Mouse (Mus musculus) heart, embryonic 10.5 days (tissue): ENCODE data around the gene Arid4a. TPM values are rescaled to one million over a fixed set of nuclear protein-coding genes. Genes with fewer than 3 reads are reported as not detected.
"Not testable (repeated sequence)": the region's sequence is repeated elsewhere in the genome, so short reads cannot be mapped to it uniquely, and the experiment has no call there.

ENCODE experiments used
- DNase-seq: peaks from one replicate; pipeline ENCODE4 v3.0.0-alpha.2; 2017; ENCODE audit warnings: low spot score
- H3K27ac ChIP-seq: fragments of 300-500 bp; sonication (generic); 2 replicates; pipeline ENCODE4 v1.5.1; 2016; ENCODE audit warnings: mild to moderate bottlenecking
- H3K27me3 ChIP-seq: fragments of 300-500 bp; sonication (generic); 2 replicates; pipeline ENCODE4 v1.6.1; 2016; ENCODE audit warnings: mild to moderate bottlenecking; ENCODE audit not compliant: poor library complexity, insufficient read depth, severe bottlenecking
- H3K36me3 ChIP-seq: fragments of 300-500 bp; sonication (generic); 2 replicates; pipeline ENCODE4 v1.6.1; 2016; ENCODE audit warnings: mild to moderate bottlenecking, moderate library complexity
- H3K4me1 ChIP-seq: fragments of 300-500 bp; sonication (generic); 2 replicates; pipeline ENCODE4 v1.6.1; 2016; ENCODE audit warnings: mild to moderate bottlenecking
- H3K4me3 ChIP-seq: fragments of 300-500 bp; sonication (generic); 2 replicates; pipeline ENCODE4 v1.5.1; 2016; ENCODE audit warnings: mild to moderate bottlenecking, moderate library complexity
- H3K9me3 ChIP-seq: fragments of 300-500 bp; sonication (generic); 2 replicates; pipeline ENCODE4 v1.6.1; 2016; ENCODE audit warnings: mild to moderate bottlenecking, moderate library complexity
- WGBS: fragments of 180-500 bp; shearing (Covaris S2); methylation state at CpG from one replicate; pipeline ENCODE4 v1.1.7; 2016; 5-methylcytosine and 5-hydroxymethylcytosine counted together
- polyA plus RNA-seq: library from polyadenylated mRNA; unstranded; fragments of >200 nt; fragmentation: Nextera tagmentation; extraction: Ambion mirVana; gene quantifications from 2 replicates; pipeline ENCODE4 v1.2.1, GENCODE M21; 2016

Arid4a gene
- polyA plus RNA-seq, 1 experiment from 2014 or later, result 26.9 TPM

DNA sequence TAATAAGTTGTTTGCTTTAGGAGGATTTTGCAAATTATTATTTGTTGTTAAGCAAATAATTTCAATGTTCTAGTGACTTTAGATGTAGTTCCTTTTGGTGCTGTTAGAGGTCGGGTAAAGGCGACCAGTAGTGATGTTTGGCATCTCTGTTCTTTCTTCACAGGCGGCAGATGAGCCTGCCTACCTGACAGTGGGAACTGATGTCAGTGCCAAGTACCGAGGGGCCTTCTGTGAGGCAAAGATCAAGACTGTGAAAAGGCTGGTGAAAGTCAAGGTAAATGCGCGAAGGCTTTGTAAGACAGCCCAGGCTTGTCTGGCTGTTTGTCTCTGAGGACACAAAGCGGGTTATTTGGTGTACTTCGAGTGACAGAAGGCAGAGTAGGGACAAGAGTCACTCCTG is 3.4 kb downstream of the Arid4a start:
- H3K27me3 ChIP-seq, result no peaks in the 10 kb centered on the region
- H3K9me3 ChIP-seq, result no peaks in the 10 kb centered on the region
- H3K36me3 ChIP-seq, result peaks cover 50% of the 10 kb centered on the region
- H3K4me3 ChIP-seq, result no peak overlapping the region
- peaks cover 7% of the 10 kb centered on the region; the same call in 1 of the 2 replicates for H3K4me1 ChIP-seq
- H3K27ac ChIP-seq, result no peak overlapping the region
- peak; percentile 73 for DNase-seq
- WGBS, result 89% methylated on average over 8 of the region's 8 CpGs

- no peak for DNase-seq
- 94% methylated on average over 10 of the region's 10 CpGs for WGBS
- Histone ChIP-seq H3K9me3 (no peaks in the 10 kb centered on the region), H3K36me3 (peaks cover 94% of the 10 kb centered on the region), H3K27ac (no peak overlapping the region), H3K27me3 (no peaks in the 10 kb centered on the region), H3K4me1 (no peaks in the 10 kb centered on the region), H3K4me3 (no peak overlapping the region)
Observed at GRCm38 (mm10) chr12:71024411-71024810, 8.6 kb downstream of the Arid4a start.

DNA sequence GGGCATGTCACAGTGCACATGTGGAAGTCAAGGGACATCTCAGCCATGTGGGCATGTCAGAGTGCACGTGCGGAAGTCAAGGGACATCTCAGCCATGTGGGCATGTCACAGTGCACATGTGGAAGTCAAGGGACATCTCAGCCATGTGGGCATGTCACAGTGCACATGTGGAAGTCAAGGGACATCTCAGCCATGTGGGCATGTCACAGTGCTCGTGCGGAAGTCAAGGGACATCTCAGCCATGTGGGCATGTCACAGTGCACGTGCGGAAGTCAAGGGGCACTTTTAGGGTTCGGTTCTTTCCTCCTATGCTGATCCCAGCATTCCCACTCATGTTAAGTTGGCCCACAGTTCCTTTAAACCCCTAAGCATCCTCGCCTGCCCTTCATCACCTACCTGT is 12.5 kb downstream of the Arid4a start:
- not testable (repeated sequence) for H3K9me3 ChIP-seq, H3K4me1 ChIP-seq, H3K4me3 ChIP-seq, H3K27ac ChIP-seq, H3K27me3 ChIP-seq
- DNase-seq, result peak; percentile 45
- WGBS, result 89% methylated on average over 8 of the region's 8 CpGs
- H3K36me3 ChIP-seq, result peaks cover 85% of the 10 kb centered on the region

- WGBS, result 86% methylated on average over 8 of the region's 8 CpGs
- no peak overlapping the region for H3K27ac ChIP-seq
- peaks cover 70% of the 10 kb centered on the region for H3K36me3 ChIP-seq
- H3K9me3 ChIP-seq, result no peaks in the 10 kb centered on the region
- DNase-seq, result peak; percentile 14
- H3K4me3 ChIP-seq, result no peak overlapping the region
- no peaks in the 10 kb centered on the region for H3K27me3 ChIP-seq
- no peaks in the 10 kb centered on the region for H3K4me1 ChIP-seq
Observed at GRCm38 (mm10) chr12:71030260-71030659, 14.5 kb downstream of the Arid4a start.

- Histone ChIP-seq H3K36me3 (peaks cover 66% of the 10 kb centered on the region), H3K27me3 (no peaks in the 10 kb centered on the region), H3K4me3 (no peak overlapping the region), H3K27ac (no peak overlapping the region), H3K4me1 (no peaks in the 10 kb centered on the region), H3K9me3 (no peaks in the 10 kb centered on the region)
- peak; percentile 11 for DNase-seq
- WGBS, result 90% methylated on average over 5 of the region's 5 CpGs
Observed at GRCm38 (mm10) chr12:71030722-71031121, 14.9 kb downstream of the Arid4a start.

DNA sequence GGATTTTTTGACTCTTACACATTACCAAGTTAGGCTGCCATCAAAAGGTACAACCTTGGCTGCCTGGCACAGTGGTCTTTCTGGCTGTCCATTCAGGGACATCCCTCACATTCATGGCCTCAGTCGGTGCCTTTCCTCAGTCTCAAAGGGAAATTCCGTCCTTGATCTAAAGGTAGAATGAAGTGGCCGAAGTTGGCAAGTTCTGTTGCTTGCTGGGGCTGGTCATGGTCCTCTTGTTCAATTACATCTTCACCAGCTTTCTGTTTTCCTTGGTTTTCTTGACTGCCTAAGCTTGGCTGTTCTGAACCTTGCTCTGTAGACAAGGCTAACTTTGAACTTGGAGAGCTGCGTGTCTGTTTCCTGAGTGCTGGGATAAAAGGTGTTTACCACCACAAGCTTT is 20.0 kb downstream of the Arid4a start:
- H3K4me1 ChIP-seq, result no peaks in the 10 kb centered on the region
- H3K36me3 ChIP-seq, result peaks cover 68% of the 10 kb centered on the region
- peak; percentile 60 for DNase-seq
- no peaks in the 10 kb centered on the region for H3K9me3 ChIP-seq
- H3K27me3 ChIP-seq, result no peaks in the 10 kb centered on the region
- H3K4me3 ChIP-seq, result no peak overlapping the region
- WGBS, result 93% methylated on average over 4 of the region's 4 CpGs
- H3K27ac ChIP-seq, result no peak overlapping the region

- Histone ChIP-seq H3K9me3 (no peaks in the 10 kb centered on the region), H3K27me3 (no peaks in the 10 kb centered on the region), H3K4me1 (no peaks in the 10 kb centered on the region), H3K4me3 (no peak overlapping the region), H3K27ac (no peak overlapping the region), H3K36me3 (peaks cover 74% of the 10 kb centered on the region)
- DNase-seq, result peak; percentile 73
- 89% methylated on average over 12 of the region's 12 CpGs for WGBS
Observed at GRCm38 (mm10) chr12:71036729-71037404, 21.1 kb downstream of the Arid4a start.

GRCm38 (mm10) chr12:71040462-71040861 is 24.7 kb downstream of the Arid4a start:
- Histone ChIP-seq H3K36me3 (peaks cover 70% of the 10 kb centered on the region), H3K27ac (no peak overlapping the region), H3K4me3 (no peak overlapping the region), H3K4me1 (no peaks in the 10 kb centered on the region), H3K9me3 (no peaks in the 10 kb centered on the region), H3K27me3 (no peaks in the 10 kb centered on the region)
- DNase-seq, result peak; percentile 74
- WGBS, result 89% methylated on average over 7 of the region's 7 CpGs

DNA sequence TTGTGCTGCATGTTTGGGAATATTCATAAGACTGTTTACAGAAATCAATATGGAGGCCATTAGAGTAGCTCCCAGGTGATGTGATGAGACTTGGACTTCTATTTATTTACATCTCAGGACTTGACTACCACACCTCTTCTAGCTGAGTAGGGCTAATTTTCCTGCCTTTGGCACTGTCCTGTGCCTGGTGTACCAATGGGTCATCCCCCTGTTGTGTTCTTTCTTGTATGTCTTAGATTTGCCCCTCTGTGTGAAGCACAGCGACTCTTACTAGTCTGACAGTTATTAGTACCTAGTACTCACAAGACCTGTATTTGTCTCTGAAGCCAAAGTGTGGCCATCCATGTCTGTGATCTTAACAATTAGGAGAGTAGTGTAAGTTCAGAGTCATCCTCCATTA is 26.7 kb downstream of the Arid4a start:
- 100% methylated on average over 1 of the region's 1 CpGs for WGBS
- Histone ChIP-seq H3K4me3 (no peak overlapping the region), H3K4me1 (no peaks in the 10 kb centered on the region), H3K27ac (no peak overlapping the region), H3K27me3 (no peaks in the 10 kb centered on the region), H3K36me3 (peaks cover 68% of the 10 kb centered on the region), H3K9me3 (no peaks in the 10 kb centered on the region)
- DNase-seq, result peak; percentile 65

DNA sequence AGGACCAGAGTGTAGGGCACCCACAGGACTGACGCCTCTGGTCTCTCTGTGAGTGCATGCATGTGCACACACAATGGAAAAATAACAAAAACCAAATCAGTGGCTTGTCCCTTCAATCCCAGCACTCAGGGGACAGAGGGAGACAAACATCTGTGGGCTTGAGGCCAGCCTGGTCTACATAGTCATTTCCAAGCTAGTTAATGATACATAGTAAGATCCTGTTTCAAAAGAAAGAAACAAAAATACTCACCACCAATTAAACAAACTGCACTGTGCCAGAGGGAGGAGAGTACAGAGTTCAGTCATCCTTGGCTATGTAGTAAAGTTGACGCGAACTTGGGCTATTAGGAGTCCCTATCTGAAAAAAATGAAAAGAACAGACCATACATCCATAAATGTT is 27.8 kb downstream of the Arid4a start:
- Histone ChIP-seq H3K36me3 (peaks cover 58% of the 10 kb centered on the region), H3K27ac (no peak overlapping the region), H3K9me3 (no peaks in the 10 kb centered on the region), H3K4me1 (peaks cover 6% of the 10 kb centered on the region), H3K4me3 (no peak overlapping the region), H3K27me3 (no peaks in the 10 kb centered on the region)
- peak; percentile 35 for DNase-seq
- 87% methylated on average over 3 of the region's 3 CpGs for WGBS

DNA sequence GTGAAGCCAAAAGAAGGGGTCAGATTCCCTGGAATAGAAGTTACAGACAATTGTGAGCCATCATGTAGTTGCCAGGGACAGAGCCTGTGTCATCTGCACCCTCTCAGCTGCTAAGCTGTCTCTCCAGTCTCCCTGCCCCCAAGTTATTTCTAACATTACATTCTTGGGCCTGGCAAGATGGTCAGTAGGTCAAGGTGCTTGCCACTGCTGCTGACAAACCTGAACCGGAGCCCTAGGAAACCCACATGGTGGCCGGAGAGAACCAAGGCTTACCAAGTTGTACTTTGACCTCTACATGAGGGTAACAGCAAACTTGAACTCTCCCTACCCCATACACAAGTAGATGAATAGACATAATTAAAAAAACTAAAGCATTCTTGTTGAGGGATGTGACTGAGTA is 28.7 kb downstream of the Arid4a start:
- Histone ChIP-seq H3K36me3 (peaks cover 48% of the 10 kb centered on the region), H3K4me3 (no peak overlapping the region), H3K4me1 (peaks cover 6% of the 10 kb centered on the region), H3K27me3 (no peaks in the 10 kb centered on the region), H3K9me3 (no peaks in the 10 kb centered on the region), H3K27ac (no peak overlapping the region)
- peak; percentile 51 for DNase-seq
- WGBS, result 88% methylated on average over 2 of the region's 2 CpGs

- Histone ChIP-seq H3K4me1 (peaks cover 6% of the 10 kb centered on the region), H3K27me3 (no peaks in the 10 kb centered on the region), H3K36me3 (peaks cover 29% of the 10 kb centered on the region), H3K9me3 (no peaks in the 10 kb centered on the region), H3K27ac (no peak overlapping the region), H3K4me3 (no peak overlapping the region)
- 90% methylated on average over 4 of the region's 4 CpGs for WGBS
- peak; percentile 52 for DNase-seq
Observed at GRCm38 (mm10) chr12:71046501-71046900, 30.7 kb downstream of the Arid4a start.

DNA sequence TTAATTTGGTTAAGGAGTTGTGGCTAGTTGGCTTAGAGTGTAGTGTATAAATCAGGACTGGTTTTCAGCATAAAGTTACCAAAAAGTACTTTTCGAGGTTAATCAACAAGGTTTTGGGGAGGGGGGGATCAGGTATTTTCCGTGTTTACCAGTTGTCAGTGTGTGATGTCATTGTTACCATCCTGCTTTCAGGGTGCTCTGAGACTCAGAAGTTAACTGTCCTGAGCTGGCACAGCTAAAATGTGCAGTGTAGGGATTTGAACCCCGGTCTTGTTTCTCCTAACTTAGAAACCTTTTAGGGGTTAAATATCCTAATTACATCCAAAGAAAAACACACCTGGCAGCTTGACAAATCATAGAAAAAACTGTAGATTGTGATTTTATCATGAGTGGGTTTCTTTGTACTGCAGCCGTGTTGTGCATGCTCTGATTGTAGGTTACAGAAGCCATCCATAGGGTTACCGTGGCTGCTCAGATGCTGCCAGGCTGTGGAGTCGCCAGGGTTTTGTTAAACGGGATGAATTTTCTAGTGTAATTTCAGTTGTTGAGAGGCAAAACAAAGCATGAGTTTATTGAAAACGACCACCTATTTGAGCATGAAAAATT is 31.8 kb downstream of the Arid4a start:
- 84% methylated on average over 8 of the region's 8 CpGs for WGBS
- H3K4me3 ChIP-seq, result no peak overlapping the region
- H3K9me3 ChIP-seq, result no peaks in the 10 kb centered on the region
- peaks cover 12% of the 10 kb centered on the region for H3K4me1 ChIP-seq
- no peak for DNase-seq
- no peaks in the 10 kb centered on the region for H3K27me3 ChIP-seq
- peak overlapping the region; percentile 45; the same call in 1 of the 2 replicates for H3K27ac ChIP-seq
- H3K36me3 ChIP-seq, result peaks cover 19% of the 10 kb centered on the region
